Mouse (Mus musculus): ENCODE measurements at regions not wholly inside any gene's neighbourhood (a gene's known extent, or its start where the extent isn't known, plus 50 kb on each side); places are given as distances from the start of the nearest gene placed in this dataset.

DNA sequence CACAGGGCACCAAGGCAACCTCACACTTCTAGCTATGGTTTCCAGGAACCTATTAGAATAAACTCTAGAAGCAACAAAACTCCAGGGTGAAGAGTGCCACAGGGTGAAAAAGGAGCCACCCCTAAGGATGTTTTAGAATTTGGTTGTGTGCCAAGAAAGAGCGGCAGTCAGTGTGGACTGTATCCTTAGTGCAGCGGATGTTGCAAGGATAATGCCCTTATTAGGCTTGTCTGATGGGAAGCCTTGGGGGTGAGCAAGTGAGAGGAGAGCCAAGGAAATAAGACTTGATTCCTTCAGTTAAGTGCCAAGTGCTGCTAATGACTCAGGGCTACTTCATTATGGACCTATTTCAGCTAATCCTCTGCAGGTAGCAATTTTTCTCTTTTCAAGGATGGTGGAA is 197.1 kb upstream of the Il12b start:
- WGBS = 85% methylated on average over 2 of the region's 2 CpGs
- DNase-seq (ENCODE audit: low read depth, low spot score) = no peak

DNA sequence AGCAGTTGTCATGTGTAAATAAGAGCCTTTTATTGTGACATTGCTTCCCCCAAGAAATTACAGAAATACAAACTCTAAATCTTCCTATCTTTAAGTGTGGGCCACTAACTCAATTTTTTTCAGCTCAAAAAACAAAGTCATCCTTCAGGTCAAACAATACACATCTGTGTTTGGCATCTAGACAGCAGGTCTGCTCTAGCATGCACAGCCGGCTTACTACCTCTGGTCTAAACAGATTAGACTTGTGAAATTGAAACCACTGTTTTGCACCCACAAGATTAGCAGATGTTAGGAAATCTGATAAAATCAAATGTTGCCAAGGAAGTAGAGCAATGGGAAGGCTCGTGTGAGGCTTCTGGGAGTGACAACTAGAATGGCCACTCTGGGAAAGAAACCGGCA is 195.5 kb upstream of the Il12b start:
- 48% methylated on average over 3 of the region's 3 CpGs for WGBS
- no peak for DNase-seq (ENCODE audit: low read depth, low spot score)

DNA sequence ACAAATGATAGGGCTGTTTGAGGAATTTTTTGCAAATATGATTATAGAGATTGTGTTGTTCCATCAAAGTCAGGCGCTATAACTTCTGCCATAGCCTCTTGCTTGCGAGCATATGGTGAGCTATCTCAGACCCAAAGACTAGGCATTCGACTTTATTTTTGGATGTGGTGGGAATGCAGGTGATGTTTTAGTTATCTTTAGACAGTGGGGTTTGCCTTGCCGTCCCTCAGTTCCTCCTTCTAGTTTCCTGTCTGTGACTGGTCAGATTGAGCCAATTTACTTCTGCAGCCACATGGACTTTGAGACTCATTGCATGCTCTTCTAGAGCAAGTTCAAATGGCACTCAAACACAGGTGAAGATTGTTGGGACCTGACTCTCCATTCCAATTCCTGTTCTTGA is 193.0 kb upstream of the Il12b start:
- 76% methylated on average over 4 of the region's 4 CpGs for WGBS
- no peak for DNase-seq (ENCODE audit: low read depth, low spot score)

DNA sequence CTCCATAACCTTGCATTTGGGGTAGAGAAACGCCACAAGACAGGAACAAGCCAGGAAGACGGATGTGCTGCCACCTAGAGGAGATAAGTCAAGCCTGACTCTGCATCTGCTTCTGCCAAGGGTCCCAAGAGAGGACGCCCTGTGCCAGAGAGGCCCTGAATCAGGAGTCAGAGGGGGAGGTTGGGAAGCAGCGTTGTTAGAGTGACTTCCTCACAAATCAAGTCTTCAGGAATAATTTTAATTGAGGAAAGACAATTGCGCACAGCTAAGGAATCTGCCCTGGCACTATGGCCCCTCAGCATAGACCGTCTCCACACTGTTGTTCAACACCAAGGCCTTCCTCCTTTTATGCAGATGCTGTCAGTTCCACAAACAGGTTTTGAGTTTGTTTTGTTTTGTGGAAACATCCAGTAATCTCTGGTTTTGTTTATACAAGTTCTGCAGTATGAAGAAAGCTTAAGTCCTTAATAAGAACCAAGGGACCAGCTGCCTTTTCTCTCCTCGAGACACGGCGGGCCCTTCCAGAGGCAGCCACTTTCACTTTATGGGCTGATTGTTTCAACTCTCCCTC is 187.9 kb upstream of the Il12b start:
- DNase-seq (ENCODE audit: low read depth, low spot score) = peak; percentile 11
- whole genome bisulfite sequencing = 44% methylated on average over 9 of the region's 9 CpGs

DNA sequence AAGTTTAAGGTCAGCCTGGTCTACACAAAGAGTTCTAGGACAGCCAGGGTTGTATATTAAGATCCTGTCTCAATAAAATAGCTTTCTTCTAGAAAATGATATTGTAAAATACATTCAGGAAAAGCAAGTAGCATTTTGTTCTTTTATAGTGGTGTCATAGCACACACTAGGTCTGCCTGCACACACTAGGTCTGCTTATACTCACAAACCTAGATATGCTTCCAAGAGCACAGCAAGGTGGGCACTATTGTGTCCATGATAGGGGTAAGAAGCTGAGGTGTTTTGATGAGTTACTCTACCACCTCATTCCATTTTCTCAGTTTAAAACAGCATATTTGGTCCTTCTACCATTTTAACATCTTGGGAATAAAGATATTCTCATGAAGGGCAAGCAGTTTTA is 185.8 kb upstream of the Il12b start:
- DNase-seq (ENCODE audit: low read depth, low spot score) = no peak

DNA sequence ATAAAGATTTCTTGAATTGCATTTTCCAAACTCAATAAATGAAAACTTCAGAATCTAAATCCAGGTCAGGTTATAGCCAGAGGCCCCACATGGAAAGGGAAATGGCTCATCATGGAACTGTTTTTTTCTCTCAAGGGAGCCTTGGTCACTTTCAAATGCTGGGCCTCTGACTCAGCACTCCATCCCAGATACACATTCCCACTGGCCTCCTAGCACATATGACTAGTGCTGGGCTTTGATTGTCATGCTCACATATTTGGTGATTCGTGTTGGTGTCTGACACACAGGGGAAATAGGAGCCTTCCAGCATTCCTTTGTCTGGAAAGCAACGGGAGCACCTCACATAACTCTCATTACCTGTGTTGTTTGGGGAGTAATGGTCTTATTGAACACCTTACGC is 183.5 kb upstream of the Il12b start:
- no peak for DNase-seq (ENCODE audit: low read depth, low spot score)
- WGBS = 88% methylated on average over 3 of the region's 3 CpGs

DNA sequence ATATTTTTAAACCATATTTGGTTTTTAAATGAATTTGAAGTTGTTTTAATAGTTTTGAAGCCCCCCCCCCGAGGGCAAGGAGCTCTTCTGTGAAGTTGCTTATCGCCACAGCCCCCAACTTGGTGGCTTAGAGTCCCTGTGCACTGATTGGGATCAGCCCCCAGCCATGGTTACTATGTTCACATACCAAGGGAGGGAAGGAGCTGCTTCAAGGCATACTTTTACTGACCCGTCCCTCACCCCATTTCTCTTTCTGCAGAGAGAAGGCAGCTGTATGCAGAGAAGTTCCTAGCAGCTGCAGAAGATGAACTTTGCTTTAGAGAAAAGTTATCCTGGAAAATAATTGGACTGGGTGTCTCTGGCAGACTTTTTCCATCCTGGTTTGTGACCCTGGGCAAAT is 179.9 kb upstream of the Il12b start:
- WGBS = 30% methylated on average over 3 of the region's 3 CpGs
- DNase-seq (ENCODE audit: low read depth, low spot score) = no peak

DNA sequence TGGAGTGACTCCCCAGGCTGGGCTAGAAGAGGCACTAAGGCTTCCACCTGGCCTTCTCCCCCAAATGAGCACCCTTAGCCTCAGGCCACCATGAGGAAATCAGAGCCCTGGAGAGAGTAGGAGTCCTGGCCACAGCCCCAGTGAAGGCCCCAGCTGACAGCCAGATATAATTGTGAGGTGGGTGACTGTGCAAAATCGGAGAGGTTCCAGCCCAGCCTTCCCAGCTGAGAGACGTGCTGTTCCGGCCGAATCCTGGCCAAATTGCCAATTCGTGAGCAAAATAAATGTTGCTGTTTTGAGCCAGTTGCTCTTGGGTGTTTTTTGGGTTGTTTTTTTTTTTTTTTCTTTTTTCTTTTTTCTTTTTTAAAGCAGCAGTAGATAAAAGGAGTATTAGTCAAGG is 169.9 kb upstream of the Il12b start:
- 89% methylated on average over 5 of the region's 5 CpGs for WGBS
- no peak for DNase-seq (ENCODE audit: low read depth, low spot score)

DNA sequence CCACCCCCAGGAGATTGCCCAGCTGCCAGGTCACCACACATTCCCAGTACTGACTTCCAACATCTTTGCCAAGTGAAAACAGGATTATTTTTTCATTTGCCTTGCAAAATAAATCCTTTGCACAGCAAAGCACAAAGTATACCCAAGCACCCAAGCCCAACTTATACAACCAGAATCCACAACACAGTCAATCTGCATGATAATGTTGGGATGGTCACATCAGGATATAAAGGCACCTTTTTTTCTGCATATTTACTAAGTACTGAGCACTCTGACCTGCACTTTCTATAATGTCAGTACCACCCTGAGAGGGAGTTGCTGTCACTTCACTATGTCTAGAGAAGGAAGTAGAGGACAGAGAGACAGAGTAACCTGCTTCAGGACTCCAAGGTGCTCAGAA is 164.4 kb upstream of the Il12b start:
- no peak for DNase-seq (ENCODE audit: low read depth, low spot score)

DNA sequence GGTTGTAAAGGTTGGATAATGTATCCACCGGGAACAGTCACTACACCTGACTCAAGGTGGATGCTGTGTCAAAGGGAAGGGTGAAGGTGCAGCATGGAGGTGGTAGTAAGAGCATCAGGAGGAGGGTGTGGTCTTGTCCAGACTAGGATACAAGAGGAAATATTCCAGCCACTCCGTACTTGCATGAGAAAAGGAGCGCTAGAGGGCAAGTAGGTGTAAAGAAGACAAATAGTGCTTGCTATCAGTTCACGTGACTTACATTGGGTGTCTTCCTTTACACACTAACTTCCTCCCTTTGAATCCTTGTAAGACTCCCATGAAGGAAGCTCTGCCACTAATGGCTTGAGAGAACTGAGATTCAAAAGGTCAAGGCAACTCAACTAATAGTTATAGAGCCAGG is 161.8 kb upstream of the Il12b start:
- DNase-seq (ENCODE audit: low read depth, low spot score) = no peak
- WGBS = 88% methylated on average over 4 of the region's 4 CpGs

DNA sequence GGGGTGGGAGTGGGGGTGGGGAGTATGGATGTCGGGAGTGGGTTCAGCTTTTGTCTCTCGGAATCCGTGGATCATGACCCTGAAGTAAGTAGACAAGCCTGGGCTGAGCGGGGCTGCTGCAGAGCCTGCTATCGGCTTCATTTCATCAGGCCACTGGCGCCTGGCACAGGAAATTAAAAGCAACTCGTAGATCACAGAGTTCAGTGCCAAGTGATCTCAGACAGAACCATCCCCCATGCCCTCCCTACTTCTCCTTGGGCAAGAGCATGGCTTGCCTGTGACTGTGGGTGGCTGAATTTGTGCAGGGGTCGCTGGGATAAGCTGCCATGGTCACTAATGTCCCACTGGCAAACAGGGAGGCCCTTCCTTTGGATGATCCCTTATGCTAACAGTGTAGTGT is 161.3 kb upstream of the Il12b start:
- 76% methylated on average over 8 of the region's 8 CpGs for WGBS
- no peak for DNase-seq (ENCODE audit: low read depth, low spot score)

DNA sequence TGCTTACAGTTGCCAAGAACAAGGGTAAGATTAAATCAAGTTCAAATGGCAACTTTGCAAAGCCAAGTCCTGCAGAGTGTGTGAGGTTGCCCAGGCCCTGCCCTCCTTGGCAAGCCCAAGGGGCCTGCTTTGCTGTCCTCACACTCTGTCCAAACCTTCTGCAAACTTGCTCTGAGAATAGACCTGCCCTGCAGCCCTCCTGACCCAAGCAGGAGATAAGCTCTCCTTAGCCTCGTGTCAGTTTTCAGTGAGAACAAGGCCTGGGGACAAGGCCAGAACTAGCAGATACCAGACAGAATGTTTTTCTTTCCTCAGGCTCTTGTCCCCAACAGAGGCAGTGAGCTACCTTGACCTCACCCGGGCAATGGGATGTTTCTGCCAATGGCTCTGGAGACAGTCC is 156.7 kb upstream of the Il12b start:
- WGBS = 57% methylated on average over 2 of the region's 2 CpGs
- no peak for DNase-seq (ENCODE audit: low read depth, low spot score)

DNA sequence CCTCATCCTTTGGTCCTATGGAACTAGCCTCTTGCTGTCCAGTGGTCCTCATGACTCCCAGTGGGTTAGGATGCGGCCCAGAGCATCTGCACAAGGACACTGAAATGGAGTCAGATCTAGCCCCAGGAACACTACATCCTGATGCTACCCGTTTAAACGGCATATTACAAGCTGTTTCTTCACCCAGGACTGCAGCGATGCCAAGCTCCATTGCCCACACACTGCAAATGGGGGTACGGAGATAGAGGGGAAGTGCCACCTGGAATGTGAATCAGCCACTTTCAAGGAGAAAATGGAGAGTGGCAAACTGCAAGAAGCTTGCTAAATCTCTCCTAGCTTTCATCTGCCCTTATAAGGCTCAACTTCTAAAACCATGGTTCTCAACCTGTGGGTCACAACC is 148.0 kb upstream of the Il12b start:
- WGBS = 88% methylated on average over 5 of the region's 5 CpGs
- DNase-seq (ENCODE audit: low read depth, low spot score) = no peak

DNA sequence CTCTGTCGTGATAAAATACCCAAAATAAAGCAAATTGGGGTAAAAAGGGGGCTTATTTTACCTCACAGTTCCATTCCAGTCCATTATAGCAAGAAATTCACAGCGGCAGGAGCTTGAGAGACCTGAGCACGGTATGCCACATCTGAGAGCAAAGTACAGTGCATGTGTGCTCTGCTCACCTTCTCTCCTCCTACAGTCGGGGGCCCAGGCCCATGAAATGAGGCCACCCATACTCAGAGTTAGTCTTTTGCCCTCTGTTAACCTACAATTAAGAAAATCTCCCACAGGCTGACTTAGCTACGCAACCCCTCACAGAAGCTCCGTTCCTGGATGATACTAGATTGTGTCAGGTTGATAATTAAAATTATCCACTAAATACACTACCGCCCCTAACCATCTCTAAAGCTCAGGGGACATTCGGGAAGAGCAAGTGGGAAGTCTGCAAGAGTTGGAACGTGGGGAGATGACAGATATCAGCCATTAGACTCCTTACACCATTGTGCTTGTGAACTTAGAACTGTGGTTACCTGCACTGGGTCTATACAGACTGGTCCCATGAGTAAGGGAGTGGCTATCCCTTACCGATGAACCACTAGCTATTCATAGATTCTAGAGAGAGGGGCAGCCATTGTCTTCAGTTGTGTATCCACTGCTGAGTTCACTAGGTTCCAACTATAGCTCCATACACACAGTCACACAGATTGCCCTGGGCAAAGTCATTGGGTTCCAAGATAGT is 139.3 kb upstream of the Il12b start:
- no peak for DNase-seq (ENCODE audit: low read depth, low spot score)
- 65% methylated on average over 10 of the region's 10 CpGs for WGBS

DNA sequence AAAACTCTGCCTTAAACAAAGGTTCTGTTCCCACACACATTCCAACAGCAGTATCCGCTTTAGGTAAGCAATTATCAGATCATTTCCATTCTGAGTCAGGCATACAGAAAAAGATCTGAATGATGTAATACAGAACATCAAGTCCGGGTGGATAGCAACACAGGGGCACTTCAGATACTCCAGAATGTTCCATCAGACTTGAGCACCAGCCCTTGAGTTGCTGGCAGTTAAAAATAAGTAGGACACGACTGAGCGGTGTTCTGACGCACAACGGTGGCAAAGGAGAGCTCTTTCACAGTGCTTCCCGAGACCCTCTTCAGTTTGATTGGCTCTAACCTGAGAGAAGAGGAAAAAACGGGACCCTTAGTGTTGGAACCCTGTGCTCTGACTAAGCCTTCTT is 138.2 kb upstream of the Il12b start:
- no peak for DNase-seq (ENCODE audit: low read depth, low spot score)
- WGBS = 69% methylated on average over 8 of the region's 8 CpGs

DNA sequence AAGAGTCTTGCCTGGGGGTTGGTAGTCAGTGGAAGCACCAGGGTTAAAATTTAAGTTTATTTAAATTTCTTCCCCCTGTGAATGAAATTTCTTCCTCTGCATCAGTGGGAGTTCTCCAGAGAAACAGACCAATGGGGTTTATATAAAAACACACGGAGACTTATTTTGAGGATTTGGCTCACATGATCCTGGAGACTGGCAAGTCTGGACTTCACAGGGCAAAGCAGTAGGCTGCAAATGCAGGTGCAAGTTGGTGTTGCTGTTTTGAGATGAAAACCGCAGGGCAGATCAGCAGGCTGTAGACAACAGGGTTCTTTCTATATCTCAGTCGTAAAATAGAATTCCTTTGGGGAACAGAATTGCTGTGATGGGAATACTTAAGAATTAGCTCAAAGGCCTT is 137.3 kb upstream of the Il12b start:
- DNase-seq (ENCODE audit: low read depth, low spot score) = no peak
- WGBS = 67% methylated on average over 3 of the region's 3 CpGs

DNA sequence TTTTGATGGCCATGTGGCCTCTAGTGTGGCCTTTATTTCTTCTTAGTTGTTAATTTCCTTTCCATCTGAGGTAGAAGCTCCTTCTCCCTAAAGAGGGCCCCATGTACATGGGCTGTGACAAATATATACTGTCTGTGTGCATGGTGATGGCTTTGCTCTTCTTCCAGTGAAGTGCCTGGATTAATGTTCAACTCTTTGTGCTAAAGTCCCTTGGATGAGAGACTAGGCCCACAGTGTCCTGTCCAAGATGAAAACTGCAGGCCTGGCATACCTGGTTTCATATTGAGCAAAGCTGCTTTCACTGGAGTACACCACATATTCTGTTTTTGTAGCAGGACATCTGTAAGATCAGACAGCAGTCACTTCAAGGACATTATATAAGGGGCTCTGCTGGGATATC is 127.6 kb upstream of the Il12b start:
- DNase-seq (ENCODE audit: low read depth, low spot score) = no peak

DNA sequence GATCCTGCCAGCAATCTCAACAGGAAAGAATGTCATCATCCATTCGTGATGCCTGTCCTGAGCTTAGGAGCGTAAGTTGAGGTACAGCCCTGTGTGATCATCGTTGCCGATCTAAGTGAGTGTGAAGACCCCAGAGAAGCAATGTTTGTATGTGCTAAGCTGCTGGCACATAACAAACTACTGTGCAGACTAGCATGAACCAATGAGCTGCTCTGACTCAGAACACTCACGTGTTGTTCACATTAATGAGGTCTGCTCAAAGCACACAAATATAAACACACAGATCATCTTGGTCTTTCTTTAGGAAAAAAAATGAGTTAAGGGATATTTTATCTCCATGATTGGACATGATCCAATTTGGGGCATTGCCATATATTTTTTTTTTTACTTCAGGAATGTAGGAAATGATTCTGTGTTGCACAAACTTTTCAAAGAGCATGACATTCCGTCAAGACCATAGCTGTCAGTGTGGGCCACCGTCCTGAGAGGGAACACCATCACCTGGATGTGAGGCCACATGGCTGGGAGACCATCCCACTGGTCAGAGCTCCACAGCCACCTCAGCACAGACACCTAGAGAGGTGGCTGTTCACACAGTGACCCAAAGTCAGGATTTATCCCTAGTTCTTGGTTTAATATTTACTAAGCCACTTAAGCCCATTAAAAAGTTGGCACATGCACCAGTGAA is 121.2 kb upstream of the Il12b start:
- no peak for DNase-seq (ENCODE audit: low read depth, low spot score)
- 68% methylated on average over 7 of the region's 7 CpGs for WGBS

DNA sequence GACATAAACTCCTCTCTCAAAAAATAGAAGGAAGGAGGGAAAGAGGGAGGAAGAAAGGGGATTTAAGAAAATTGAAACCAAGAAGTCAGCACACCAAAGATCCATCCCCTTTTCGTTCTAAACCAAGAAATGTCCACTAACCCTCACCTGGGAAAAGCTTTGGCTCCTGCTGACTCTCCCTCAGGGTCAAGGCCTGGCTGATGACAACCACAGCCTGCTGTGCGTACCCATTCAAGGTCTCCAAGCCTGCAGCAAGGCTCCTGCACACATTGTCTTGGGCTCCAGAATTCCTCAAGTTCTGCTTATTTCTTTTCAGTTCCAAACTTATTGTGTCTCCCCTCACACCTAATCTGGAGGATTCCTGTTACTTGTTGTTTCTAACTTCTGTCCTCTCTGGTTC is 113.9 kb upstream of the Il12b start:
- 74% methylated on average over 2 of the region's 2 CpGs for WGBS
- no peak for DNase-seq (ENCODE audit: low read depth, low spot score)

DNA sequence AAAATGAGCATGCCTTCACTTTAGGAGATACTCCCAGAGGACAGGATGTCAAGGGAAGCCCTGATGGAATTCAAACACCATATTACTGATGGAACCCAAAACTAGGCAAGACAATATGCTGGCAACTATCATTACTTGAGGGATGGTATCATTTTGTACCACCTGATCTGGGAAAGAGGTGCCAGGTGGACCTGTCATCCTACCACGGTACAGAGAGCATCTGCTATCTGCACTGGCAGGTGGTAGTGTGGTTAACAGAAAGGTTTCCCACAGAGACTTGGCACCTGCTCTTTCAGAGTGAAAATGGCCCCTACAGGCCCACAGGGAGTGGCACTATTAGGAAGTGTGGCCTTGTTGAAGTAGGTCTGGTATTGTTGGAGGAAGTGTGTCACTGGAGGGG is 111.0 kb upstream of the Il12b start:
- no peak for DNase-seq (ENCODE audit: low read depth, low spot score)
- WGBS = 44% methylated on average over 1 of the region's 1 CpGs

DNA sequence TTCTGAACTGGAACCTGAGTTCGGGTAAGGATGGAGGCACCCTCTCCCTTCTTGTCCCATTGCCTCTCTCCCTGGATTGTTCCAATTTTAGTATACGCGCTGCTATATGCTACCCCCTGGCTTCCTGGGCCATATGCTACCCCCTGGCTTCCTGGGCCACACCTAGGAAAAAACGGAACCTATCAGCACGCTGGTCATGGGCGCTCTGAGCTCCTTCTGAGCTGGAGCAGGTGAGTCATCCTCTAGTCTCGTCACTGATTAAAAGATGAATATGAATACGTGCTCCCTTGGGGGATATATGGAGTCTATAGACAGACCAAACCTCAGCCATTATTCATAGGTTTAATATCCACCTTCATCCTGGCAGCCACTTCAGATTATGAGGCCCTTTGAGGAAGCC is 96.1 kb upstream of the Il12b start:
- no peak for DNase-seq (ENCODE audit: low read depth, low spot score)
- WGBS = 76% methylated on average over 8 of the region's 8 CpGs

DNA sequence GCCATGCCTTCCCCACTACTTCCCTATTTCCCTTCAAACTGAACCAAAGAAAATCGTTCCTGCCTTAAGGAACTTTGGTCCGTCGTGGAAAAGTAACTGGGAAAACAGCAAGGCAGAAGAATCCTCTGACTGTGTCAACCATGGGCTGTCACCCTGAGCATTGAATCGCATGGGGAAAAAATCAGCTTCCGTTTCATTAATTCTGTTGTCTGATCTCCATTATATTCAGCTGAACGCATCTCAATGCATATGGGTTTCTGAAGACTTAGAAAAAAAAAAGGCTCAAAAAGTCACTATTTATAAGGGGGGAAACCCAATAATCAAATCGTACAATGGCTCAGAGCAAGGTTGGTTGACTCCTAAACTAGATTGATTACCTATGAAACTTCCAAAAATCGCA is 83.8 kb upstream of the Il12b start:
- no peak for DNase-seq (ENCODE audit: low read depth, low spot score)
- WGBS = 84% methylated on average over 8 of the region's 8 CpGs
